Mouse (Mus musculus) olfactory bulb, adult 2 months (tissue): ENCODE measurements around the gene Wasf2. TPM values are rescaled to one million over a fixed set of nuclear protein-coding genes. Genes with fewer than 3 reads are reported as not detected.

Experiments used
- H3K27ac ChIP-seq: fragments of 200-500 bp; 2 replicates; pipeline ENCODE4 v1.5.1; 2012; ENCODE audit warnings: low read depth, low read length; ENCODE audit not compliant: insufficient read depth
- H3K4me1 ChIP-seq: fragments of 200-500 bp; 2 replicates; pipeline ENCODE4 v1.6.1; 2012; ENCODE audit warnings: low read length; ENCODE audit not compliant: control insufficient read depth, insufficient read depth
- H3K4me3 ChIP-seq: fragments of 200-500 bp; 2 replicates; pipeline ENCODE4 v1.5.1; 2012; ENCODE audit warnings: mild to moderate bottlenecking, low read depth, low read length, moderate library complexity; ENCODE audit not compliant: insufficient read depth
- CTCF ChIP-seq: fragments of 200-500 bp; IDR thresholded peaks from 2 replicates; pipeline ENCODE4 v1.5.1; 2012; ENCODE audit warnings: low read depth, mild to moderate bottlenecking, low read length, moderate library complexity; ENCODE audit not compliant: insufficient read depth
- POLR2A ChIP-seq: fragments of 200-500 bp; IDR thresholded peaks from 2 replicates; pipeline ENCODE4 v1.6.1; 2012; ENCODE audit warnings: mild to moderate bottlenecking, low read depth, low read length, moderate library complexity; ENCODE audit not compliant: insufficient read depth
- WGBS: fragments of 180-500 bp; shearing (Covaris S2); methylation state at CpG from one replicate; pipeline ENCODE4 v1.1.7; 2018; 5-methylcytosine and 5-hydroxymethylcytosine counted together
- polyA plus RNA-seq: library from polyadenylated mRNA; stranded (reverse); fragments of >200 nt; gene quantifications from 2 replicates; pipeline ENCODE4 v1.2.4, GENCODE M21; 2012; ENCODE audit warnings: low replicate concordance; ENCODE audit not compliant: missing spikeins, insufficient read depth, insufficient read length

Wasf2 gene
- polyA plus RNA-seq, 1 experiment: not detected

GRCm38 (mm10) chr4:133200343-133200742 lies 70.0 kb downstream of the Wasf2 start:
- TF ChIP-seq CTCF (no peak), POLR2A (0 out of 2 replicates have a peak, but pooled peaks have one; percentile 14)
- peaks cover 62% of the 10 kb centered on the region for H3K4me1 ChIP-seq
- WGBS: 22% methylated on average over 21 of the region's 21 CpGs
- no peak overlapping the region for H3K4me3 ChIP-seq
- 0 out of 2 replicates have a peak overlapping the region, but pooled peaks have one; percentile 33 for H3K27ac ChIP-seq

GRCm38 (mm10) chr4:133201006-133201771 lies 70.9 kb downstream of the Wasf2 start:
- Histone ChIP-seq H3K4me1 (peaks cover 61% of the 10 kb centered on the region), H3K4me3 (no peak overlapping the region), H3K27ac (peak overlapping the region; percentile 33; the same call in 1 of the 2 replicates)
- TF ChIP-seq CTCF (no peak), POLR2A (no peak)
- 57% methylated on average over 8 of the region's 8 CpGs for WGBS

DNA sequence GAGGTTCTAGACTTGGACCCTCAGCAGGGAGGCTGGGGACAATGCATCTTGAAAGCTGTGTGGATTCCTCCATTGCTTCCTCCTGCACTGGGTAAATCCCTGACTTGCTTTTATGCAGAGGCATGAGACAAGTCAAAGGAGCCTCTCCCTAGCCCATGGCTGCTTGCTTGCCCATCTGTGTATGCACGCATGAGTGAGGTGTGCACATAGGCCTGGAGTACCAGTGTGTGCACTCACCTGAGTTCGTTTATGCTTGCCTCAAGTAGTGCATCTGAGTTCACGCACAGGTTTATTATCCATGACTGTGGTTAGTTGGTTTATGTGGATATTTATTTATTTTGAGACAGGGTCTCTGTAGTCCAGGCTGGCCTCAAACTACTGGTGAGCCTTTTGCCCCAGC lies 71.9 kb downstream of the Wasf2 start:
- Histone ChIP-seq H3K4me3 (no peak overlapping the region), H3K27ac (no peak overlapping the region), H3K4me1 (peaks cover 51% of the 10 kb centered on the region)
- no peak for TF ChIP-seq POLR2A
- no peak for TF ChIP-seq CTCF
- 94% methylated on average over 3 of the region's 3 CpGs for WGBS

GRCm38 (mm10) chr4:133203591-133203990 lies 73.3 kb downstream of the Wasf2 start:
- no peak overlapping the region for H3K27ac ChIP-seq
- H3K4me3 ChIP-seq: no peak overlapping the region
- H3K4me1 ChIP-seq: peaks cover 39% of the 10 kb centered on the region
- TF ChIP-seq CTCF (no peak), POLR2A (no peak)
- 54% methylated on average over 3 of the region's 3 CpGs for WGBS

DNA sequence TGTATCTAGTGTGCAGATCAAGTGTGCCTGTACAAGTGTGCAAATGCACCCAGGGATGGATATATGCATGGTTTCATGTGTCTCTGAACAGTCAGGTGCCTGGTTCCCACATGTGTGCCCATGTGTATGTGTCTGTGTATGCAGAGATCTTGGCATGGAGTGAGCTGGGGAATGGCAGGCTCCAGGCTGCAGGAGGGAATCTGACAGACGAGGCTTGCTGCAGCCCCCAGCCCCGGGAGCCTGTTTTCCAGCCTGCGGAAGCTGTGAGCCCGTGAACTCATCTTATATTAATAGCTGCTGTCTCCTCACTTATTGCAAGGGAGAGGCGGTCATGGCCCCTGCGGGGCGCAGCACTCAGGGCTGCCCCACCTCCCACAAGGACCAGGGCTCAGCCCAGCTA lies 74.1 kb downstream of the Wasf2 start:
- WGBS: 16% methylated on average over 7 of the region's 7 CpGs
- TF ChIP-seq POLR2A: no peak
- TF ChIP-seq CTCF: no peak
- no peak overlapping the region for H3K27ac ChIP-seq
- H3K4me3 ChIP-seq: no peak overlapping the region
- H3K4me1 ChIP-seq: peaks cover 37% of the 10 kb centered on the region

- Histone ChIP-seq H3K4me1 (peaks cover 25% of the 10 kb centered on the region), H3K4me3 (no peak overlapping the region), H3K27ac (no peak overlapping the region)
- WGBS: 3% methylated on average over 11 of the region's 11 CpGs
- TF ChIP-seq POLR2A: no peak
- peak; percentile 91 for TF ChIP-seq CTCF
These were observed 79.1 kb downstream of the Wasf2 start for GRCm38 (mm10) chr4:133209366-133209765.

- H3K27ac ChIP-seq: no peak overlapping the region
- TF ChIP-seq CTCF (no peak), POLR2A (no peak)
- peaks cover 17% of the 10 kb centered on the region for H3K4me1 ChIP-seq
- no peak overlapping the region for H3K4me3 ChIP-seq
- WGBS: 94% methylated on average over 24 of the region's 24 CpGs
These were observed 79.9 kb downstream of the Wasf2 start for GRCm38 (mm10) chr4:133210023-133210787.

GRCm38 (mm10) chr4:133210788-133211390 lies 80.6 kb downstream of the Wasf2 start:
- 94% methylated on average over 19 of the region's 19 CpGs for WGBS
- TF ChIP-seq POLR2A: no peak
- Histone ChIP-seq H3K4me1 (peaks cover 17% of the 10 kb centered on the region), H3K4me3 (no peak overlapping the region), H3K27ac (no peak overlapping the region)
